Mouse (Mus musculus) MEL (cell line): ENCODE data around the gene Gramd2. TPM values are rescaled to one million over a fixed set of nuclear protein-coding genes. Genes with fewer than 3 reads are reported as not detected.

ENCODE experiments used
- DNase-seq: peaks from one replicate; pipeline ENCODE4 v3.0.0; 2011; ENCODE audit warnings: low read depth, low spot score
- H3K27ac ChIP-seq: 2 replicates; pipeline ENCODE4 v1.5.1; 2012; ENCODE audit warnings: low read depth, mild to moderate bottlenecking, control low read depth, low read length, moderate library complexity; ENCODE audit not compliant: control insufficient read depth
- H3K27me3 ChIP-seq, 2 experiments: fragments of 150-350 bp in 1 of 2; sonication (generic) in 1 of 2; 2 replicates each; pipeline ENCODE4 v1.6.1; 2012; ENCODE audit warnings: low read length in 2 of 2, mild to moderate bottlenecking in 2 of 2, improper control_type of control experiment in 1 of 2, moderate library complexity in 1 of 2; ENCODE audit not compliant: insufficient read depth in 2 of 2, control insufficient read depth in 1 of 2
- H3K36me3 ChIP-seq, 2 experiments: 2 replicates each; pipeline ENCODE4 v1.6.1; 2012 to 2014; ENCODE audit warnings: low read length in 2 of 2, improper control_type of control experiment in 1 of 2, inconsistent platforms in 1 of 2, mild to moderate bottlenecking in 1 of 2; ENCODE audit not compliant: insufficient read depth in 2 of 2, control insufficient read depth in 1 of 2
- H3K4me1 ChIP-seq, 2 experiments: fragments of 150-350 bp in 1 of 2; sonication (generic) in 1 of 2; 2 replicates each; pipeline ENCODE4 v1.6.1; 2012; ENCODE audit warnings: low read length in 2 of 2, improper control_type of control experiment in 1 of 2, mild to moderate bottlenecking in 1 of 2; ENCODE audit not compliant: insufficient read depth in 2 of 2, control insufficient read depth in 1 of 2
- H3K4me3 ChIP-seq, 2 experiments: fragments of 150-350 bp in 1 of 2; sonication (generic) in 1 of 2; 2 replicates each; pipeline ENCODE4 v1.5.1; 2012; ENCODE audit warnings: low read depth in 2 of 2, low read length in 2 of 2, mild to moderate bottlenecking in 2 of 2, moderate library complexity in 2 of 2, control low read depth in 1 of 2, improper control_type of control experiment in 1 of 2; ENCODE audit not compliant: control insufficient read depth in 1 of 2, insufficient read depth in 1 of 2
- H3K79me2 ChIP-seq: 2 replicates; pipeline ENCODE4 v1.6.1; 2012; ENCODE audit warnings: mild to moderate bottlenecking, low read length, moderate library complexity; ENCODE audit not compliant: control insufficient read depth, poor library complexity, insufficient read depth
- H3K9ac ChIP-seq: 2 replicates; pipeline ENCODE4 v1.6.1; 2012; ENCODE audit warnings: low read depth, mild to moderate bottlenecking, control low read depth, low read length, moderate library complexity; ENCODE audit not compliant: control insufficient read depth, poor library complexity, severe bottlenecking
- H3K9me3 ChIP-seq: fragments of 150-350 bp; sonication (generic); replicated peaks from 2 replicates; pipeline ENCODE4 v1.6.1; 2012; ENCODE audit warnings: mild to moderate bottlenecking, low read length, improper control_type of control experiment, moderate library complexity; ENCODE audit not compliant: insufficient read depth
- CHD2 ChIP-seq: IDR thresholded peaks from 2 replicates; pipeline ENCODE4 v1.6.1; 2011; ENCODE audit warnings: low read length, improper control_type of control experiment
- CTCF ChIP-seq, 3 experiments: IDR thresholded peaks in 2 of 3; conservative IDR thresholded peaks in 1 of 3; 2 replicates each; pipeline ENCODE4 v1.5.1; 2011 to 2012; ENCODE audit warnings: low read length in 3 of 3, low read depth in 2 of 3, mild to moderate bottlenecking in 2 of 3, improper control_type of control experiment in 1 of 3, inconsistent platforms in 1 of 3, mixed read lengths in 1 of 3, moderate library complexity in 1 of 3; ENCODE audit not compliant: control insufficient read depth in 1 of 3, insufficient read depth in 1 of 3, poor library complexity in 1 of 3, severe bottlenecking in 1 of 3
- E2F4 ChIP-seq: IDR thresholded peaks from 2 replicates; pipeline ENCODE4 v1.6.1; 2011; ENCODE audit warnings: low read depth, low read length, improper control_type of control experiment, borderline replicate concordance
- ELF1 ChIP-seq: IDR thresholded peaks from 2 replicates; pipeline ENCODE4 v1.6.1; 2014; ENCODE audit warnings: low read depth, mild to moderate bottlenecking, inconsistent platforms, low read length, improper control_type of control experiment, moderate library complexity
- ETS1 ChIP-seq: IDR thresholded peaks from 2 replicates; pipeline ENCODE4 v1.6.1; 2012; ENCODE audit warnings: low read depth, mild to moderate bottlenecking, inconsistent platforms, low read length, improper control_type of control experiment, moderate library complexity
- GABPA ChIP-seq: IDR thresholded peaks from 2 replicates; pipeline ENCODE4 v1.6.1; 2012; ENCODE audit warnings: low read depth, mild to moderate bottlenecking, inconsistent platforms, low read length, improper control_type of control experiment, moderate library complexity
- GATA1 ChIP-seq: IDR thresholded peaks from 2 replicates; pipeline ENCODE4 v1.6.1; 2011; ENCODE audit warnings: low read depth, low read length, improper control_type of control experiment
- JUND ChIP-seq: IDR thresholded peaks from 2 replicates; pipeline ENCODE4 v1.6.1; 2011; ENCODE audit warnings: low read depth, mild to moderate bottlenecking, improper control_type of control experiment, low read length
- MAFK ChIP-seq: IDR thresholded peaks from 2 replicates; pipeline ENCODE4 v1.6.1; 2011; ENCODE audit warnings: low read depth, mild to moderate bottlenecking, low read length, improper control_type of control experiment, borderline replicate concordance
- MAX ChIP-seq: IDR thresholded peaks from 2 replicates; pipeline ENCODE4 v1.6.1; 2011; ENCODE audit warnings: low read length, improper control_type of control experiment
- MYB ChIP-seq: IDR thresholded peaks from 2 replicates; pipeline ENCODE4 v1.6.1; 2011; ENCODE audit warnings: mild to moderate bottlenecking, low read depth, low read length, improper control_type of control experiment
- MYC ChIP-seq: IDR thresholded peaks from 2 replicates; pipeline ENCODE4 v1.6.1; 2011; ENCODE audit warnings: low read depth, mild to moderate bottlenecking, low read length, improper control_type of control experiment, moderate library complexity
- NELFE ChIP-seq: IDR thresholded peaks from 2 replicates; pipeline ENCODE4 v1.6.1; 2011; ENCODE audit warnings: low read depth, low read length, improper control_type of control experiment
- POLR2A ChIP-seq, 2 experiments: IDR thresholded peaks; 2 replicates each; pipeline ENCODE4 v1.6.1; 2011 to 2012; ENCODE audit warnings: low read length in 2 of 2, mild to moderate bottlenecking in 2 of 2, control low read depth in 1 of 2, improper control_type of control experiment in 1 of 2, low read depth in 1 of 2, moderate library complexity in 1 of 2; ENCODE audit not compliant: control insufficient read depth in 1 of 2, insufficient read depth in 1 of 2, poor library complexity in 1 of 2
- POLR2AphosphoS2 ChIP-seq: IDR thresholded peaks from 2 replicates; pipeline ENCODE4 v1.6.1; 2011; ENCODE audit warnings: low read length, improper control_type of control experiment
- RAD21 ChIP-seq: IDR thresholded peaks from 2 replicates; pipeline ENCODE4 v1.6.1; 2011; ENCODE audit warnings: mild to moderate bottlenecking, low read depth, low read length, improper control_type of control experiment
- RCOR1 ChIP-seq: IDR thresholded peaks from 2 replicates; pipeline ENCODE4 v1.6.1; 2012; ENCODE audit warnings: low read depth, mild to moderate bottlenecking, inconsistent platforms, low read length, improper control_type of control experiment
- SMC3 ChIP-seq: IDR thresholded peaks from 2 replicates; pipeline ENCODE4 v1.6.1; 2011; ENCODE audit warnings: low read depth, low read length, improper control_type of control experiment
- TBP ChIP-seq: IDR thresholded peaks from 2 replicates; pipeline ENCODE4 v1.8.0; 2011; ENCODE audit warnings: low read depth, low read length, improper control_type of control experiment
- UBTF ChIP-seq: IDR thresholded peaks from 2 replicates; pipeline ENCODE4 v1.6.1; 2012; ENCODE audit warnings: low read depth, mild to moderate bottlenecking, inconsistent platforms, low read length, improper control_type of control experiment, moderate library complexity, borderline replicate concordance; ENCODE audit not compliant: insufficient read depth
- USF1 ChIP-seq: IDR thresholded peaks from 2 replicates; pipeline ENCODE4 v1.6.1; 2014; ENCODE audit warnings: low read depth, mild to moderate bottlenecking, inconsistent platforms, low read length, improper control_type of control experiment, moderate library complexity
- USF2 ChIP-seq, 2 experiments: IDR thresholded peaks; 2 replicates each; pipeline ENCODE4 v1.6.1; 2011 to 2012; ENCODE audit warnings: improper control_type of control experiment in 2 of 2, low read length in 2 of 2, borderline replicate concordance in 1 of 2, inconsistent platforms in 1 of 2, low read depth in 1 of 2, mild to moderate bottlenecking in 1 of 2; ENCODE audit not compliant: insufficient read depth in 1 of 2
- ZC3H11A ChIP-seq: IDR thresholded peaks from 2 replicates; pipeline ENCODE4 v1.6.1; 2012; ENCODE audit warnings: low read depth, mild to moderate bottlenecking, inconsistent platforms, low read length, improper control_type of control experiment
- ZMIZ1 ChIP-seq: IDR thresholded peaks from 2 replicates; pipeline ENCODE4 v1.6.1; 2012; ENCODE audit warnings: low read depth, mild to moderate bottlenecking, inconsistent platforms, low read length, improper control_type of control experiment, moderate library complexity
- ZNF384 ChIP-seq: IDR thresholded peaks from 2 replicates; pipeline ENCODE4 v1.6.1; 2012; ENCODE audit warnings: low read depth, mild to moderate bottlenecking, inconsistent platforms, low read length, improper control_type of control experiment
- polyA plus RNA-seq, 2 experiments: library from polyadenylated mRNA; stranded (reverse) in 1 of 2; unstranded in 1 of 2; fragments of >175 nt in 1 of 2; fragments of >200 nt in 1 of 2; gene quantifications; 2 replicates each; pipeline versions ENCODE4 v1.2.1 to v1.2.4; 2012; ENCODE audit warnings: low replicate concordance in 2 of 2, low read depth in 1 of 2; ENCODE audit not compliant: insufficient read length in 2 of 2, insufficient read depth in 1 of 2, missing spikeins in 1 of 2
- total RNA-seq: library from RNA; depleted of rRNA; stranded (reverse); fragments of 300-350 nt; gene quantifications from 2 replicates; pipeline ENCODE4 v1.2.3, GENCODE M21; 2012

Gramd2 gene
- total and polyA plus RNA-seq, 3 experiments: 0.04 TPM; not detected in 2

- peaks cover 10% of the 10 kb centered on the region; the same call in 1 of the 2 replicates for H3K79me2 ChIP-seq
- no peak for DNase-seq
- H3K9me3 ChIP-seq: no peaks in the 10 kb centered on the region
- H3K4me3 ChIP-seq: no peak overlapping the region
- H3K27ac ChIP-seq: no peak overlapping the region
- peaks cover 0 to 11% of the 10 kb centered on the region in 2 experiments; a peak in 3 of 4 replicates for H3K4me1 ChIP-seq
- TF ChIP-seq ZC3H11A (no peak), GABPA (no peak), CTCF (IDR thresholded peaks at IDR 0.05 in 2 of 3, conservative IDR thresholded peaks at IDR 0.05 in 1 of 3; ENCODE audit: control insufficient read depth in 1 of 3, insufficient read depth in 1 of 3, low read depth in 2 of 3, low read length in 3 of 3, poor library complexity in 1 of 3, severe bottlenecking in 1 of 3) (peak in 1 of 3 experiments; percentile 10; a peak in 1 of 6 replicates)
- TF ChIP-seq, all 39 proteins: peak for 1
- H3K27me3 ChIP-seq: no peaks in the 10 kb centered on the region
- H3K36me3 ChIP-seq: peaks cover 16 to 31% of the 10 kb centered on the region in 2 experiments
- no peak overlapping the region for H3K9ac ChIP-seq
Measured at GRCm38 (mm10) chr9:59668473-59668872, 11.5 kb upstream of the Gramd2 start.

- Histone ChIP-seq H3K9ac (no peak overlapping the region), H3K27ac (no peak overlapping the region), H3K9me3 (no peaks in the 10 kb centered on the region), H3K4me1 (peaks cover 0 to 11% of the 10 kb centered on the region in 2 experiments; a peak in 3 of 4 replicates), H3K36me3 (peaks cover 16 to 34% of the 10 kb centered on the region in 2 experiments), H3K79me2 (peaks cover 3% of the 10 kb centered on the region; the same call in 1 of the 2 replicates), H3K27me3 (no peaks in the 10 kb centered on the region), H3K4me3 (no peak overlapping the region)
- DNase-seq: peak; percentile 39
- TF ChIP-seq CHD2 (no peak), ELF1 (no peak), RAD21 (peak; percentile 23), CTCF (IDR thresholded peaks at IDR 0.05 in 2 of 3, conservative IDR thresholded peaks at IDR 0.05 in 1 of 3; ENCODE audit: control insufficient read depth in 1 of 3, insufficient read depth in 1 of 3, low read depth in 2 of 3, low read length in 3 of 3, poor library complexity in 1 of 3, severe bottlenecking in 1 of 3) (peak; percentile 8 to 50 (median 22); a peak in 3 of 6 replicates), MAX (0 out of 2 replicates have a peak, but pooled peaks have one; percentile 19), MYC (0 out of 2 replicates have a peak, but pooled peaks have one; percentile 45), SMC3 (peak; percentile 33; the same call in 1 of the 2 replicates), USF1 (no peak)
Measured at GRCm38 (mm10) chr9:59669172-59669571, 10.8 kb upstream of the Gramd2 start.

GRCm38 (mm10) chr9:59672195-59672894, 7.6 kb upstream of the Gramd2 start:
- no peaks in the 10 kb centered on the region for H3K9me3 ChIP-seq
- H3K27me3 ChIP-seq: no peaks in the 10 kb centered on the region
- no peaks in the 10 kb centered on the region; a peak in 1 of 4 replicates for H3K4me1 ChIP-seq
- no peaks in the 10 kb centered on the region for H3K79me2 ChIP-seq
- peaks cover under 1 to 25% of the 10 kb centered on the region in 2 experiments; a peak in 3 of 4 replicates for H3K36me3 ChIP-seq
- H3K27ac ChIP-seq: no peak overlapping the region
- DNase-seq: peak; percentile 46
- H3K9ac ChIP-seq: no peak overlapping the region
- H3K4me3 ChIP-seq: no peak overlapping the region
- TF ChIP-seq POLR2A (IDR thresholded peaks at IDR 0.05; ENCODE audit: control insufficient read depth in 1 of 2, insufficient read depth in 1 of 2, low read depth in 1 of 2, low read length in 2 of 2, poor library complexity in 1 of 2) (0 out of 4 replicates have a peak, but pooled peaks of 1 of the 2 experiments have one; percentile 12), ETS1 (no peak), USF2 (IDR thresholded peaks at IDR 0.05; ENCODE audit: borderline replicate concordance in 1 of 2, insufficient read depth in 1 of 2, low read depth in 1 of 2, low read length in 2 of 2) (no peak), POLR2AphosphoS2 (no peak), GATA1 (peak; percentile 34; the same call in 1 of the 2 replicates), E2F4 (no peak), TBP (no peak), MAFK (no peak), CHD2 (no peak), ZMIZ1 (no peak), NELFE (no peak), MYB (no peak), JUND (no peak), RCOR1 (no peak), UBTF (no peak), ZNF384 (no peak)
